Mouse (Mus musculus) lung, postnatal 0 days (tissue): Measurements from ENCODE around the gene Ccdc117. TPM values are rescaled to one million over a fixed set of nuclear protein-coding genes. Genes with fewer than 3 reads are reported as not detected.

Experiments used
- ATAC-seq: fragments of 200-750 bp; cut with Nextera tagmentation; 2 replicates; pipeline ENCODE4 v1.8.0; 2017; ENCODE audit warnings: moderate library complexity
- DNase-seq: peaks from one replicate; pipeline ENCODE4 v3.0.0-alpha.2; 2016; ENCODE audit warnings: low spot score
- H3K27ac ChIP-seq: fragments of 300-500 bp; sonication (generic); 2 replicates; pipeline ENCODE4 v1.5.1; 2014; ENCODE audit warnings: antibody characterized with exemption, mild to moderate bottlenecking, low read length, mixed read lengths
- H3K27me3 ChIP-seq: fragments of 300-500 bp; sonication (generic); replicated peaks from 2 replicates; pipeline ENCODE4 v1.6.1; 2014; ENCODE audit warnings: low read length, mixed read lengths; ENCODE audit not compliant: insufficient read depth
- H3K36me3 ChIP-seq: fragments of 300-500 bp; sonication (generic); 2 replicates; pipeline ENCODE4 v1.6.1; 2014; ENCODE audit warnings: low read length, mixed read lengths; ENCODE audit not compliant: insufficient read depth
- H3K4me1 ChIP-seq: fragments of 300-500 bp; sonication (generic); 2 replicates; pipeline ENCODE4 v1.6.1; 2014; ENCODE audit warnings: antibody characterized with exemption, low read depth, low read length, mixed read lengths; ENCODE audit not compliant: insufficient read depth
- H3K4me2 ChIP-seq: fragments of 300-500 bp; sonication (generic); replicated peaks from 2 replicates; pipeline ENCODE4 v1.6.1; 2014; ENCODE audit warnings: low read depth, mild to moderate bottlenecking, low read length, moderate library complexity, mixed read lengths
- H3K4me3 ChIP-seq: fragments of 300-500 bp; sonication (generic); 2 replicates; pipeline ENCODE4 v1.5.1; 2014; ENCODE audit warnings: low read depth, low read length
- H3K9ac ChIP-seq: fragments of 300-500 bp; sonication (generic); replicated peaks from 2 replicates; pipeline ENCODE4 v1.6.1; 2014; ENCODE audit warnings: low read depth, mild to moderate bottlenecking
- H3K9me3 ChIP-seq: fragments of 300-500 bp; sonication (generic); 2 replicates; pipeline ENCODE4 v1.6.1; 2016; ENCODE audit warnings: low read length, mixed read lengths
- CTCF ChIP-seq: IDR thresholded peaks from 2 replicates; pipeline ENCODE4 v1.5.1; 2016; ENCODE audit warnings: antibody characterized with exemption, mild to moderate bottlenecking
- EP300 ChIP-seq: IDR thresholded peaks from 2 replicates; pipeline ENCODE4 v1.6.1; 2016; ENCODE audit warnings: antibody characterized with exemption, mild to moderate bottlenecking, control low read depth
- WGBS: fragments of 180-500 bp; shearing (Covaris S2); extraction: QIAGEN DNeasy Blood & Tissue Kit; methylation state at CpG from one replicate; pipeline ENCODE4 v1.1.7; 2014; 5-methylcytosine and 5-hydroxymethylcytosine counted together
- polyA plus RNA-seq: library from polyadenylated mRNA; unstranded; fragments of >200 nt; fragmentation: Nextera tagmentation; extraction: Ambion mirVana; gene quantifications from 2 replicates; pipeline ENCODE4 v1.2.1, GENCODE M21; 2015

The Ccdc117 gene
- polyA plus RNA-seq, 1 experiment from 2014 or later, result 13.9 TPM

DNA sequence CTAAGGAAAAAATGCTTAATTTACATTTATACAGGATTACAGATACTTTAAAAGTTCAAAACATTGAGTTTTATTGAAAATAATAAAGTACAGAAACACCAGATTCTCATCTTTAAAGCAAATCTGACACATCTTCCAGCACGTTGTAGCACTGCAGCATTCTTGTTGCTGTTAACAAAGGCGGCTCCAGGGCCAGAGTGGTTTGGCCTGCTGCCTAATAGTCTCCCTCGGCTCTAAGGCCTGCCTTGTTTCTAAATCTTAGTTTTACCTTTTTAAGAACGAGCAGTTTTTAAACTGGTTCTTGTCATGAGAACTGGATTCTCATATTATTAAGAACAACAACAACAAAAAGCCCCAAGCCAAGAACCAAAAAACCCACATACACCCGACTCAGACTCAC, 13.1 kb downstream of the Ccdc117 start:
- Histone ChIP-seq H3K4me1 (0 out of 2 replicates have a peak, but pooled peaks cover 4% of the 10 kb centered on the region), H3K36me3 (peaks cover 42% of the 10 kb centered on the region), H3K4me2 (no peak overlapping the region), H3K27ac (no peak overlapping the region), H3K27me3 (no peaks in the 10 kb centered on the region), H3K9me3 (no peaks in the 10 kb centered on the region), H3K9ac (no peak overlapping the region), H3K4me3 (no peak overlapping the region)
- DNase-seq (peak; percentile 44), ATAC-seq (no peak)
- TF ChIP-seq CTCF (no peak), EP300 (no peak)
- 33% methylated on average over 5 of the region's 5 CpGs for WGBS

- Histone ChIP-seq H3K27ac (no peak overlapping the region), H3K9me3 (no peaks in the 10 kb centered on the region), H3K27me3 (no peaks in the 10 kb centered on the region), H3K36me3 (peaks cover 42% of the 10 kb centered on the region), H3K9ac (no peak overlapping the region), H3K4me1 (peaks cover 9% of the 10 kb centered on the region; the same call in 1 of the 2 replicates), H3K4me3 (no peak overlapping the region), H3K4me2 (no peak overlapping the region)
- no peak for TF ChIP-seq EP300
- no peak for TF ChIP-seq CTCF
- no peak for ATAC-seq
- no peak for DNase-seq
- WGBS, result 74% methylated on average over 5 of the region's 5 CpGs
Measured at GRCm38 (mm10) chr11:5527865-5528523, 14.0 kb downstream of the Ccdc117 start.

DNA sequence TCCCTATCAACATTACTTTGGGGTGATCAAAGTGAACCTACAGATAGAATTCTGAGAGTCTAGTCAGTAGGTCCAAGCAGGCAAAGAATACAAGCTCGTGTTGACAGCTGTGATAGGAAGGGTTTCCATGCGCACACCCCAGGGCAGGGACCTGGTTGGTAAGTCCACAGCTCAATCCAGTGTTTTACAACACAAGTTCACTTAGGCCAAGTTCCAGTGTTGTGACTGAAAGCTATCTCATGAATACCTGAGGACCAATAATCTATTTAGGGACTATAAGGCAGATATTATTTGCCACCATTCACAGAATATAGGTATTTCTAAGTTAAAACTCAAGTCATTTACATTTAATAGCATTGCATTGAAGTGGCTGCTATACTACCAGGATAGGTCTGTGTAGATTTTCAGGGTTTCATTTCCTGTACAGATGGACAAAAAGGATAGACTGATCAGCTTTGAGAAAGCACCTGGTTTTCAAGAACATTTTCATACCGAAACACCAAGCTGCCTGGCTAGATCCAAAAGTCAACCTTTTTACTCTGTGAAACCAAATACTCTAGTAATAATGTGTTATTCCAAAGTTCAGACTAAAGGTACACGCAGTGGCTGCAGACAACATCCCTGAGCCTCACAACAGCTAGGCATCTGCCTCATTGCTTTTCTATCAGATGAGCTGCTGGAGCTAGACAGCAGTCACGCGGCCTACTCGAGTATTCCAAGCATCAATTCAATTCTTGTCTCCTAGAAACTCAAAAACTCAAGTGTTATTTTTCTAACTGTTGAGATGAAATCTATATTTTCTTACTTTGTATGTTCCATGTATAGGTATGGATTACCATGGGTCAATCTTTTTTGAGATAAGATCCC, 15.2 kb downstream of the Ccdc117 start:
- Histone ChIP-seq H3K4me2 (no peak overlapping the region), H3K9ac (no peak overlapping the region), H3K4me1 (peaks cover 15% of the 10 kb centered on the region; the same call in 1 of the 2 replicates), H3K9me3 (no peaks in the 10 kb centered on the region), H3K27me3 (no peaks in the 10 kb centered on the region), H3K27ac (no peak overlapping the region), H3K4me3 (no peak overlapping the region), H3K36me3 (peaks cover 33% of the 10 kb centered on the region)
- no peak for DNase-seq
- ATAC-seq, result no peak
- no peak for TF ChIP-seq CTCF
- TF ChIP-seq EP300, result no peak
- 85% methylated on average over 7 of the region's 7 CpGs for WGBS

GRCm38 (mm10) chr11:5525418-5525817, 16.6 kb downstream of the Ccdc117 start:
- Histone ChIP-seq H3K9me3 (no peaks in the 10 kb centered on the region), H3K27ac (no peak overlapping the region), H3K9ac (no peak overlapping the region), H3K4me1 (peaks cover 15% of the 10 kb centered on the region; the same call in 1 of the 2 replicates), H3K36me3 (peaks cover 29% of the 10 kb centered on the region), H3K4me2 (no peak overlapping the region), H3K27me3 (no peaks in the 10 kb centered on the region), H3K4me3 (no peak overlapping the region)
- no peak for TF ChIP-seq EP300
- TF ChIP-seq CTCF, result no peak
- WGBS, result 73% methylated on average over 4 of the region's 4 CpGs
- DNase-seq (no peak), ATAC-seq (no peak)

- peak overlapping the region; percentile 100 for H3K4me3 ChIP-seq
- no peaks in the 10 kb centered on the region for H3K9me3 ChIP-seq
- ATAC-seq (no peak), DNase-seq (no peak)
- WGBS, result 80% methylated on average over 11 of the region's 11 CpGs
- H3K27ac ChIP-seq, result no peak overlapping the region
- peak overlapping the region; percentile 23; the same call in 1 of the 2 replicates for H3K9ac ChIP-seq
- no peaks in the 10 kb centered on the region for H3K27me3 ChIP-seq
- H3K4me2 ChIP-seq, result peak overlapping the region; percentile 55
- H3K4me1 ChIP-seq, result peaks cover 11% of the 10 kb centered on the region; the same call in 1 of the 2 replicates
- peaks cover 29% of the 10 kb centered on the region for H3K36me3 ChIP-seq
- no peak for TF ChIP-seq CTCF
Measured at GRCm38 (mm10) chr11:5522798-5523415, 19.1 kb downstream of the Ccdc117 start.
